Mouse (Mus musculus) heart, embryonic 14.5 days (tissue): ENCODE measurements around the gene Nmnat2. TPM values are rescaled to one million over a fixed set of nuclear protein-coding genes. Genes with fewer than 3 reads are reported as not detected.

ENCODE experiments used
- ATAC-seq: fragments of 200-750 bp; cut with Nextera tagmentation; 2 replicates; pipeline ENCODE4 v1.8.0; 2017; ENCODE audit warnings: low read depth, moderate TSS enrichment; ENCODE audit not compliant: insufficient number of reproducible peaks, insufficient read depth, low FRiP score
- H3K27ac ChIP-seq, 2 experiments: fragments of 200-500 bp in 1 of 2; fragments of 300-500 bp in 1 of 2; sonication (generic) in 1 of 2; replicated peaks in 1 of 2; 2 replicates each; pipeline ENCODE4 v1.5.1; 2012 to 2014; ENCODE audit warnings: low read depth in 2 of 2, low read length in 2 of 2, control low read depth in 1 of 2, mild to moderate bottlenecking in 1 of 2, mixed read lengths in 1 of 2; ENCODE audit not compliant: control insufficient read depth in 1 of 2, insufficient read depth in 1 of 2
- H3K27me3 ChIP-seq: fragments of 300-500 bp; sonication (generic); 2 replicates; pipeline ENCODE4 v1.6.1; 2014; ENCODE audit warnings: mild to moderate bottlenecking, low read length, control low read depth; ENCODE audit not compliant: control insufficient read depth, insufficient read depth
- H3K36me3 ChIP-seq: fragments of 300-500 bp; sonication (generic); 2 replicates; pipeline ENCODE4 v1.6.1; 2014; ENCODE audit warnings: mild to moderate bottlenecking, control low read depth, low read length, mixed read lengths; ENCODE audit not compliant: control insufficient read depth, insufficient read depth
- H3K4me1 ChIP-seq, 2 experiments: fragments of 200-500 bp in 1 of 2; fragments of 300-500 bp in 1 of 2; sonication (generic) in 1 of 2; 2 replicates each; pipeline ENCODE4 v1.6.1; 2012 to 2014; ENCODE audit warnings: low read length in 2 of 2, control low read depth in 1 of 2, mixed read lengths in 1 of 2; ENCODE audit not compliant: control insufficient read depth in 2 of 2, insufficient read depth in 2 of 2
- H3K4me2 ChIP-seq: fragments of 300-500 bp; sonication (generic); 2 replicates; pipeline ENCODE4 v1.6.1; 2014; ENCODE audit warnings: mild to moderate bottlenecking, low read length
- H3K4me3 ChIP-seq, 2 experiments: fragments of 200-500 bp in 1 of 2; fragments of 300-500 bp in 1 of 2; sonication (generic) in 1 of 2; 2 replicates each; pipeline ENCODE4 v1.5.1; 2012 to 2014; ENCODE audit warnings: low read length in 2 of 2, mild to moderate bottlenecking in 2 of 2, control low read depth in 1 of 2, low read depth in 1 of 2, moderate library complexity in 1 of 2; ENCODE audit not compliant: control insufficient read depth in 1 of 2, insufficient read depth in 1 of 2
- H3K9ac ChIP-seq: fragments of 300-500 bp; sonication (generic); 2 replicates; pipeline ENCODE4 v1.6.1; 2014; ENCODE audit warnings: mild to moderate bottlenecking, low read length
- H3K9me3 ChIP-seq: fragments of 300-500 bp; sonication (generic); 2 replicates; pipeline ENCODE4 v1.6.1; 2016; ENCODE audit warnings: low read length, control low read depth; ENCODE audit not compliant: control insufficient read depth
- WGBS: fragments of 180-500 bp; shearing (Covaris S2); extraction: QIAGEN DNeasy Blood & Tissue Kit; methylation state at CpG from one replicate; pipeline ENCODE4 v1.1.7; 2014; 5-methylcytosine and 5-hydroxymethylcytosine counted together
- polyA plus RNA-seq: library from polyadenylated mRNA; unstranded; fragments of >200 nt; fragmentation: Nextera tagmentation; extraction: Ambion mirVana; gene quantifications from 2 replicates; pipeline ENCODE4 v1.2.1, GENCODE M21; 2014

Nmnat2 gene
- polyA plus RNA-seq, 1 experiment from 2014 or later: 1.1 TPM

DNA sequence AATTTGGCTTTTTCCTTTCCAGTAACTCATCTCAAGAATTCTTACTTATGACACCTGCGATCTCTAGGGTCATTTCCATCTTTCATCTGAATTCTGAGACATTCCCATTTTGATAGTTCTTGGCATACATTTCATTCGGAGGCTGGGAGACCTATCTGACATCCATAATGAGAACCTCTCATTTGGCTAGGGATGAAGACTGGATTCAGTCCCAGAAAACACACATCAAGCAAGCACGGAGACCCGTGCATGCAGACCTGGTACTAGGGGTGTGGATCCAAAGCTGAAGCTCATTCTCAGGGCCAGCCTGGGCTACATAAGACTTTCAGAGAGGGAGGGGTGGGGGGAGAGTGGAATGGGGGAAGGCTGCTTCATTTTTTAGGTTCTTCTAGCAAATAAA lies 68.2 kb downstream of the Nmnat2 start:
- Histone ChIP-seq H3K27ac (no peak overlapping the region), H3K9me3 (no peaks in the 10 kb centered on the region), H3K36me3 (no peaks in the 10 kb centered on the region), H3K4me3 (no peak overlapping the region), H3K9ac (no peak overlapping the region), H3K27me3 (no peaks in the 10 kb centered on the region), H3K4me2 (no peak overlapping the region), H3K4me1 (peaks cover 2 to 3% of the 10 kb centered on the region in 2 experiments; a peak in 1 of 4 replicates)
- no peak for ATAC-seq
- WGBS: 79% methylated on average over 4 of the region's 4 CpGs

DNA sequence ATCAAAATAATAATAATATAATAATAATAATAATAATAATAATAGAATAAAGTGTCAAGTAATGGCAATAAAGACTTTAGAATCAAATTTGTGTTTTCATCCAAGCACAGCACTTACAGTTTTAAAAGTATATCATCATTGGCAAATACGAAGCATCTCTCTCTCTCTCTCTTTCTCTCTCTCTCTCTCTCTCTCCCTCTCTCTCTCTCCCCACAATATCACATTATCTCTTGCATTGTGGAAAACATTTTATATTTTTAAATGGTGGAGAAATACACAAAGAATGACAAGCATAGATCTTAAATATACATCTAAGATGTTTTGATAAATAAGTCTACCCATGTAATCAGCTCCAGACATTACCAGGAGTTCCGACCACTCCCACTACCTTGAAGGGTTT lies 69.1 kb downstream of the Nmnat2 start:
- no peaks in the 10 kb centered on the region for H3K36me3 ChIP-seq
- no peak overlapping the region for H3K27ac ChIP-seq
- H3K9ac ChIP-seq: no peak overlapping the region
- H3K4me1 ChIP-seq: peaks cover 2 to 3% of the 10 kb centered on the region in 2 experiments; a peak in 1 of 4 replicates
- ATAC-seq: no peak
- no peak overlapping the region for H3K4me3 ChIP-seq
- H3K9me3 ChIP-seq: no peaks in the 10 kb centered on the region
- H3K27me3 ChIP-seq: no peaks in the 10 kb centered on the region
- WGBS: 79% methylated on average over 2 of the region's 2 CpGs
- no peak overlapping the region for H3K4me2 ChIP-seq

DNA sequence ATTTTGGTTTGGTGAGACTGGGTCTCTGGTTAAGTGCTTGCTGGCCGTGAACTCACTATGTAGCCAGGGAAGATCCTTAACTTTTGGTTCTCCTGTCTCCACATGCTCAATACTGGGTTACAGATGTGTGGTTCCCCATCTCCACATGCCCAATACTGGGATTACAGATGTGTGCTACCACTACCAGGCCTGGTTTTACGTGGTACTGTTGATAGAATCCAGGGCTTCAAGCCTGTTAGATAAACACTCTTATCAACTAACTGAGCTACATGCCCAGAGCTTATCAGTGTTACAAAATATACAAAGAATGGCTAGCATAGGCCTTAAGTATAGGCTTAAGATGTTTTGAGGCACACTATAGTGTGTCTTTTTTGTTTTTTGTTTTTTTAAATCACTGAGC lies 69.7 kb downstream of the Nmnat2 start:
- peaks cover 2 to 3% of the 10 kb centered on the region in 2 experiments; a peak in 1 of 4 replicates for H3K4me1 ChIP-seq
- 22% methylated on average over 2 of the region's 2 CpGs for WGBS
- H3K4me2 ChIP-seq: no peak overlapping the region
- H3K27me3 ChIP-seq: no peaks in the 10 kb centered on the region
- H3K9ac ChIP-seq: no peak overlapping the region
- H3K27ac ChIP-seq: no peak overlapping the region
- ATAC-seq: no peak
- H3K36me3 ChIP-seq: no peaks in the 10 kb centered on the region
- H3K9me3 ChIP-seq: 0 out of 2 replicates have a peak, but pooled peaks cover 3% of the 10 kb centered on the region
- H3K4me3 ChIP-seq: no peak overlapping the region

DNA sequence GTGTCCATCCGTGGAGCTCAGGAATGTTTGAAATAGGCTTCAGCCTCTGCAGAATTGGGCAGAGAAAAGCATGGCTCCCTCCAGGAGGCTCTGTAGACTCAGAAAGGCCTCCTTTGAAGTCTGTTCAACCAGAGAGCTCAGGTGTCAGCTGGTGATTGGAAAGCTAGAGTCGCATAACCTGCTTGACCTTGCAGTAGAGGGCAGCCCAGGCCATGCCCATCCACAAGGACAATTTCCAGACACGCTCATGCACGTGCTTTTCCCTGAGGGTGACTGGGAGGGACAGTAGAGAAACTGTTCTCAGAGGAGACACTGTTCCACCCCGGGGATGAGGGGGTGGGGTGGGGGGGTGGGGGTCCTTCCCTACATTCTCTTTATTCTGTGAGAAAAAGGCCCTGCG lies 76.6 kb downstream of the Nmnat2 start:
- 52% methylated on average over 6 of the region's 6 CpGs for WGBS
- Histone ChIP-seq H3K9ac (no peak overlapping the region), H3K9me3 (0 out of 2 replicates have a peak, but pooled peaks cover 3% of the 10 kb centered on the region), H3K36me3 (no peaks in the 10 kb centered on the region), H3K4me2 (no peak overlapping the region), H3K27ac (no peak overlapping the region), H3K4me1 (peaks cover 2 to 13% of the 10 kb centered on the region in 2 experiments; a peak in 3 of 4 replicates), H3K4me3 (no peak overlapping the region), H3K27me3 (no peaks in the 10 kb centered on the region)
- ATAC-seq: no peak

DNA sequence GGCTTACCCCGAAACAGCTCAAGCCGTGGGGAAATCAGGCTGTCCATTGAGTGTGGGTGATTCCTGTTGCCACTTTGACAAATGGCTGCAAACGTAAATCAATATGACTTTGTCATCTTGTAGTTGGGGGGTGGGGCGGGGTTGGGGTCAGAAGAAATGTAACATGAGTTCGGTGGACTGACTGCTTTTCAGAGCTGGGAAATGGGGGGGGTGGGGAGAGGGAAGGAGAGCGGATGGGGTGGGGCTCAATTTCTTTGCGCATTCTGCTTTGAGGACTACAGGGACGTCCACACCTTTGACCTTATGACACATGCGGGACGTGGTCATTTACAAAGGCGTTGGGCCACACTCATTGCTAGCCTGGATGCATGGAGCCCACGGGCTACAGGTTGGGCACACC lies 77.2 kb downstream of the Nmnat2 start:
- H3K36me3 ChIP-seq: no peaks in the 10 kb centered on the region
- no peak overlapping the region for H3K4me2 ChIP-seq
- no peak overlapping the region for H3K4me3 ChIP-seq
- WGBS: 90% methylated on average over 12 of the region's 12 CpGs
- no peak overlapping the region for H3K9ac ChIP-seq
- 0 out of 2 replicates have a peak, but pooled peaks cover 3% of the 10 kb centered on the region for H3K9me3 ChIP-seq
- ATAC-seq: no peak
- no peak overlapping the region for H3K27ac ChIP-seq
- H3K27me3 ChIP-seq: no peaks in the 10 kb centered on the region
- peaks cover 2 to 13% of the 10 kb centered on the region in 2 experiments; a peak in 3 of 4 replicates for H3K4me1 ChIP-seq

DNA sequence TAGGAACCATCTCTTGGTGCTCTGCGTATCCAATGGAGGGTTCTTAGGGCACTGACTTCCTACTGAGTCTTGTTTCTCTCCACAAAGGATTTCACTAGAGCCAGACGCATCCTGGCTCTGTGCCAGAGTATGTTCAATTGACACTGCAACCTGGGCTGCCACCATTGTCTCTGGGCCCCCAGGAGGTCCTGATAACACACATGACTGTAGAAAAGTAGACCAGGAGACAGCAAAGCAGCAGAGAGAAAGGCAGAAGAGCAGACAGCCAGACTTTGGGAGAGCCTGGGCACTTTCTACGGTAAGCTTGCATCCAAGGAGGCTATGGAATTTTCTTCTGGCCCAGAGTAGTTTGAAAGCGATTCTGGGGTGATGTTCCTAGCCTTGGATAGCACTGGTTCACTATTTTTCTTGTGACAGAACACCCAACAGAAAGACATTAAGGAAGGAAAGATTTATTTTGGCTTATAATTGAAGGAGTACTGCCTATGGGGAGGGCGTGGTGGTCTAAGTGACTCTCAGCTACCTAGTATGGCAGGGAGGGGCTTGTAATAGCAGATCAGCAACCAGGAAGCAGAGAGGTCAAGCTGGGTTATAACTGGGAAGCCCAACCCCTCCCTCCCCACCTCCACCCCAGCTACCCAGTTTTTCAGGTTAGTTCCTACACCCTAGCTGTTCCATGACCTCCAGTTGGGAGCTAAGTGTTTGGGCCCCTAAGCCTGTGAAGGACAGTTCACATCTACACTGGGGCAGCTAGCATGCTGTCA lies 78.5 kb downstream of the Nmnat2 start:
- H3K4me3 ChIP-seq: no peak overlapping the region
- peaks cover 2 to 13% of the 10 kb centered on the region in 2 experiments; a peak in 3 of 4 replicates for H3K4me1 ChIP-seq
- WGBS: 54% methylated on average over 5 of the region's 5 CpGs
- H3K9me3 ChIP-seq: 0 out of 2 replicates have a peak, but pooled peaks cover 3% of the 10 kb centered on the region
- no peaks in the 10 kb centered on the region for H3K36me3 ChIP-seq
- H3K9ac ChIP-seq: no peak overlapping the region
- no peak for ATAC-seq
- no peak overlapping the region for H3K4me2 ChIP-seq
- no peak overlapping the region; a peak in 1 of 4 replicates for H3K27ac ChIP-seq
- H3K27me3 ChIP-seq: no peaks in the 10 kb centered on the region

DNA sequence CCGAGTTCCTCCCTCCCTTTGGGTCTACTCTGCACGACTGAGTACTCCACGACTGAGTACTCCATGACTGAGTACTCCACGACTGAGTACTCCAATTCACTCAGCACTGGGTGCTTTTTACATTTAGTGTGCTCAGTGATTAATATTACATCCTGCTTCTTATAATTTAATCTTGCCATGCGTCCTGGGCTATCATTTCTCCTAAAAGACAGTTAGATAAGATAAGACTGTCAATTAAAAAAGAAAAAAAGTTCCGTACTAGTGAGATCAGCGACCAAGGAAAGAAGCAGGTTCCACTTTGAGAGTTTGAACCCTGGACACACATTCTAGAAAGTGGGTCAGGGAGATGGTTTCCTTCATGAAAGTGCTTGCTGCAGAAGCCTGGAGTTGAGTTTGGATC lies 79.3 kb downstream of the Nmnat2 start:
- Histone ChIP-seq H3K9me3 (0 out of 2 replicates have a peak, but pooled peaks cover 3% of the 10 kb centered on the region), H3K4me3 (no peak overlapping the region), H3K4me2 (no peak overlapping the region), H3K27me3 (no peaks in the 10 kb centered on the region), H3K27ac (no peak overlapping the region), H3K9ac (no peak overlapping the region), H3K36me3 (no peaks in the 10 kb centered on the region), H3K4me1 (peaks cover 2 to 13% of the 10 kb centered on the region in 2 experiments; a peak in 3 of 4 replicates)
- WGBS: 43% methylated on average over 7 of the region's 7 CpGs
- ATAC-seq: no peak
